Mouse (Mus musculus): Measurements from ENCODE around the gene Pbp2. TPM values are rescaled to one million over a fixed set of nuclear protein-coding genes. Genes with fewer than 3 reads are reported as not detected.

Pbp2 gene
- polyA plus RNA-seq, 1 experiment from 2014 or later, result 0.25 TPM

DNA sequence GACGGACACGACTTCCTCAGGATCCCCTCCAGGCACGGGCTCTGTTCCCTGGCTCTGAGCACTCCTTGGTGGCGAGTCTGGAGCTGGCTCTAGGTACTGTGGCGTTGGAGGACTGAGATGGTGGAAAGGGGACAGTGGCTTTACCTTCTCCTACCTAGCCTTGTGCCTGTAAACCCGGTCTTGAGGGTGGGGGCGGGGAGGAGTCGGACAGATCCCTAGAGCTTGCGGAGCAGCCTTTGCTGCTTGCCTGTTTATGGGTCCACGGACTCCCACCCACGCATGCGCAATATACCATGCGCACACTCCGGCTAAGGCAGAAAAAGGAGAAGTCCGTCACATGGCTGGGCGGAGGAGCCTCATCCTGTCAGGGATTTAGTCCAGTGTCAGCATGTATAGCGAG is 13.9 kb downstream of the Pbp2 start:
- H3K27me3 ChIP-seq, result no peaks in the 10 kb centered on the region
- no peak overlapping the region; the same call in 1 of the 2 replicates for H3K27ac ChIP-seq
- 65% methylated on average over 17 of the region's 17 CpGs for WGBS
- no peak overlapping the region for H3K4me3 ChIP-seq
- peaks cover 22% of the 10 kb centered on the region for H3K4me1 ChIP-seq
- ATAC-seq (ENCODE audit: low FRiP score, low read depth), result no peak
- H3K9me3 ChIP-seq, result no peaks in the 10 kb centered on the region
- no peak overlapping the region for H3K9ac ChIP-seq
- H3K36me3 ChIP-seq, result no peaks in the 10 kb centered on the region
- H3K4me2 ChIP-seq (replicated peaks), result no peak overlapping the region; the same call in 1 of the 2 replicates

GRCm38 (mm10) chr6:135295082-135295861 is 14.9 kb downstream of the Pbp2 start:
- H3K4me1 ChIP-seq, result peaks cover 22% of the 10 kb centered on the region
- no peak overlapping the region for H3K4me3 ChIP-seq
- no peaks in the 10 kb centered on the region for H3K9me3 ChIP-seq
- no peak overlapping the region for H3K9ac ChIP-seq
- WGBS, result 60% methylated on average over 11 of the region's 11 CpGs
- no peak for ATAC-seq (ENCODE audit: low FRiP score, low read depth)
- peak overlapping the region; percentile 4 for H3K27ac ChIP-seq
- H3K36me3 ChIP-seq, result no peaks in the 10 kb centered on the region
- 0 out of 2 replicates have a peak overlapping the region, but pooled peaks have one; percentile 1 for H3K4me2 ChIP-seq (replicated peaks)
- H3K27me3 ChIP-seq, result no peaks in the 10 kb centered on the region

GRCm38 (mm10) chr6:135294150-135294549 is 16.1 kb downstream of the Pbp2 start:
- peaks cover 22% of the 10 kb centered on the region for H3K4me1 ChIP-seq
- no peaks in the 10 kb centered on the region for H3K9me3 ChIP-seq
- no peak for ATAC-seq (ENCODE audit: low FRiP score, low read depth)
- 75% methylated on average over 6 of the region's 6 CpGs for WGBS
- H3K9ac ChIP-seq, result no peak overlapping the region
- H3K4me3 ChIP-seq, result no peak overlapping the region
- no peaks in the 10 kb centered on the region for H3K36me3 ChIP-seq
- H3K27ac ChIP-seq, result no peak overlapping the region
- H3K27me3 ChIP-seq, result no peaks in the 10 kb centered on the region
- no peak overlapping the region for H3K4me2 ChIP-seq (replicated peaks)

- Histone ChIP-seq H3K36me3 (no peaks in the 10 kb centered on the region), H3K4me3 (no peak overlapping the region), H3K27me3 (no peaks in the 10 kb centered on the region), H3K27ac (no peak overlapping the region), H3K4me1 (peaks cover 22% of the 10 kb centered on the region), H3K4me2 (replicated peaks) (no peak overlapping the region), H3K9ac (no peak overlapping the region), H3K9me3 (no peaks in the 10 kb centered on the region)
- ATAC-seq (ENCODE audit: low FRiP score, low read depth), result no peak; the same call in 1 of the 2 replicates
- 47% methylated on average over 4 of the region's 4 CpGs for WGBS
These were observed 17.8 kb downstream of the Pbp2 start for GRCm38 (mm10) chr6:135292391-135292790.

GRCm38 (mm10) chr6:135279856-135280255 is 30.3 kb downstream of the Pbp2 start:
- Histone ChIP-seq H3K36me3 (no peaks in the 10 kb centered on the region), H3K4me2 (replicated peaks) (0 out of 2 replicates have a peak overlapping the region, but pooled peaks have one; percentile 7), H3K9ac (no peak overlapping the region), H3K9me3 (no peaks in the 10 kb centered on the region), H3K4me1 (peaks cover 13% of the 10 kb centered on the region), H3K27me3 (no peaks in the 10 kb centered on the region), H3K27ac (no peak overlapping the region), H3K4me3 (no peak overlapping the region)
- WGBS, result 6% methylated on average over 10 of the region's 10 CpGs
- 0 out of 2 replicates have a peak, but pooled peaks have one; percentile 24 for ATAC-seq (ENCODE audit: low FRiP score, low read depth)

GRCm38 (mm10) chr6:135279286-135279685 is 30.9 kb downstream of the Pbp2 start:
- no peak for ATAC-seq (ENCODE audit: low FRiP score, low read depth)
- 46% methylated on average over 5 of the region's 5 CpGs for WGBS
- H3K4me2 ChIP-seq (replicated peaks), result no peak overlapping the region
- H3K9ac ChIP-seq, result no peak overlapping the region
- H3K27me3 ChIP-seq, result no peaks in the 10 kb centered on the region
- no peak overlapping the region for H3K4me3 ChIP-seq
- no peaks in the 10 kb centered on the region for H3K9me3 ChIP-seq
- no peak overlapping the region for H3K27ac ChIP-seq
- peaks cover 13% of the 10 kb centered on the region for H3K4me1 ChIP-seq
- no peaks in the 10 kb centered on the region for H3K36me3 ChIP-seq

- WGBS, result 86% methylated on average over 6 of the region's 6 CpGs
- H3K4me1 ChIP-seq, result peaks cover 15% of the 10 kb centered on the region
- H3K4me2 ChIP-seq (replicated peaks), result no peak overlapping the region
- H3K36me3 ChIP-seq, result no peaks in the 10 kb centered on the region
- no peaks in the 10 kb centered on the region for H3K9me3 ChIP-seq
- no peak for ATAC-seq (ENCODE audit: low FRiP score, low read depth)
- no peak overlapping the region for H3K27ac ChIP-seq
- H3K27me3 ChIP-seq, result no peaks in the 10 kb centered on the region
- no peak overlapping the region for H3K9ac ChIP-seq
- no peak overlapping the region for H3K4me3 ChIP-seq
These were observed 31.9 kb downstream of the Pbp2 start for GRCm38 (mm10) chr6:135278302-135278701.

GRCm38 (mm10) chr6:135276474-135277295 is 33.5 kb downstream of the Pbp2 start:
- no peaks in the 10 kb centered on the region for H3K27me3 ChIP-seq
- H3K4me2 ChIP-seq (replicated peaks), result no peak overlapping the region
- peaks cover 25% of the 10 kb centered on the region for H3K4me1 ChIP-seq
- WGBS, result 49% methylated on average over 6 of the region's 6 CpGs
- no peaks in the 10 kb centered on the region for H3K9me3 ChIP-seq
- H3K9ac ChIP-seq, result no peak overlapping the region
- H3K27ac ChIP-seq, result no peak overlapping the region
- H3K36me3 ChIP-seq, result no peaks in the 10 kb centered on the region
- ATAC-seq (ENCODE audit: low FRiP score, low read depth), result no peak
- H3K4me3 ChIP-seq, result no peak overlapping the region

DNA sequence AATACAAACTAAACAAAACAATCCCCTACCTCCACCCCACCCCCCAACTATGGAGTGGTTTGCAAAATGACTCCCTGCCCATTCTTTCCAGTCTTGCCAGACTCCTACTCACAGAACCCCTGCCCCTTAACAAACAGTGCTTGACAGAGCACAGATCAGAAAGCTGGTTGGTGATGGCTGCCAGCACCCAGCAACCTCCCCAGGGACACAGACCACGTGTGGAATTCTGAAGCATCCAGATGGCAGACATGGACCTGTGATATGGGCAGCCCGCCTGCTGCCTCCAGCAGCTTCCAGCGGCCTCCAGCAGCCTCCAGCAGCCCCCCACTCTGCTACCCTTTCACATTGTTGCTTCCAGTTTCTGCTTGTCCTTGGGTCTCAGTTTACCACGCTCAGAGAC is 35.0 kb downstream of the Pbp2 start:
- Histone ChIP-seq H3K27ac (no peak overlapping the region), H3K4me2 (replicated peaks) (no peak overlapping the region), H3K4me1 (peaks cover 26% of the 10 kb centered on the region), H3K27me3 (no peaks in the 10 kb centered on the region), H3K36me3 (no peaks in the 10 kb centered on the region), H3K9ac (no peak overlapping the region), H3K4me3 (no peak overlapping the region), H3K9me3 (no peaks in the 10 kb centered on the region)
- no peak for ATAC-seq (ENCODE audit: low FRiP score, low read depth)
- WGBS, result 71% methylated on average over 4 of the region's 4 CpGs

GRCm38 (mm10) chr6:135273066-135273465 is 37.1 kb downstream of the Pbp2 start:
- no peak overlapping the region for H3K9ac ChIP-seq
- H3K4me3 ChIP-seq, result no peak overlapping the region
- H3K27me3 ChIP-seq, result no peaks in the 10 kb centered on the region
- H3K4me1 ChIP-seq, result peaks cover 15% of the 10 kb centered on the region; the same call in 1 of the 2 replicates
- no peak overlapping the region for H3K27ac ChIP-seq
- H3K36me3 ChIP-seq, result no peaks in the 10 kb centered on the region
- 73% methylated on average over 6 of the region's 6 CpGs for WGBS
- H3K9me3 ChIP-seq, result no peaks in the 10 kb centered on the region
- no peak overlapping the region for H3K4me2 ChIP-seq (replicated peaks)
- ATAC-seq (ENCODE audit: low FRiP score, low read depth), result no peak

DNA sequence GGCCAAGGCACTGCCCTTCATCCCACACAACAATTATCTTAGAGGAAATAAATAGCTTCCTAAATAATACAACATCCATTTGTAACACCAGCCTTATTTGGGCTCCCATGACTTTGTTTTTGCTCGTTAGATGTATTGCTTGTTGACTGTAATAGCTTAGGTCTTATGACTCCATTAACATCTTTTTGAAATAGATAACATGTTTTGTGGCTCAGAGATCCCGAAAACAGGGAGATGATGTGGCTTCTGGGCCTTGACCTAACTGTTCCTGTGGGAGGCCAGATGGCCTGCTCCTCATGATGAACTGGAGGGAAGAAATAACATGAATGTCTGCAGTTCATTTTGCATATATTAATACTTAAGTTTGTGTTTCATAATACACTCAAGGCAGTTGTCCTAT is 38.4 kb downstream of the Pbp2 start:
- H3K4me2 ChIP-seq (replicated peaks), result no peak overlapping the region
- 57% methylated on average over 2 of the region's 2 CpGs for WGBS
- no peak for ATAC-seq (ENCODE audit: low FRiP score, low read depth)

DNA sequence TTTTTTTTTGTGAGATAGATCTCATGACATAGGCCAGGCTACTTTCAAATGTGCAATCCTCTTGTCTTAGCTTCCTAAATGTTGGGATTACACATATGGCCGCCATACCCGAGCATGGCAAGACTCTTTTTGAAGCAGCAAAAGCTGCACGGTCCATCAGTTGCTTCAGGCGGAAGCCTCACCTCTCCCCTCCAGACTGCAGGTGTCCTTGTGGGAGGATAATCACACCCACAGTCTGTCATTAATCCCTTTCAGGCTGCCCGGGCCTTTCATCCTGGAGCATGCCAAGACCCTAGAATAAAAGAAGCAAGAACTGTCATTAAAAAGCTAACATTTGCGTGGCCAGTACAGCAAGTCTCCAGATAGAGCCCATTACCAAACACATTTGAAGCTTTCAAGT is 40.6 kb downstream of the Pbp2 start:
- Histone ChIP-seq H3K9me3 (no peaks in the 10 kb centered on the region), H3K27me3 (no peaks in the 10 kb centered on the region), H3K4me3 (no peak overlapping the region), H3K27ac (no peak overlapping the region), H3K9ac (no peak overlapping the region), H3K4me1 (peaks cover 15% of the 10 kb centered on the region; the same call in 1 of the 2 replicates), H3K4me2 (replicated peaks) (no peak overlapping the region), H3K36me3 (no peaks in the 10 kb centered on the region)
- no peak for ATAC-seq (ENCODE audit: low FRiP score, low read depth)
- 47% methylated on average over 6 of the region's 6 CpGs for WGBS

More for the DNA sequence above, 38.4 kb downstream of the Pbp2 start:
- H3K9ac ChIP-seq, result no peak overlapping the region
- H3K4me1 ChIP-seq, result peaks cover 15% of the 10 kb centered on the region; the same call in 1 of the 2 replicates
- H3K36me3 ChIP-seq, result no peaks in the 10 kb centered on the region
- no peaks in the 10 kb centered on the region for H3K27me3 ChIP-seq
- H3K27ac ChIP-seq, result no peak overlapping the region
- H3K4me3 ChIP-seq, result no peak overlapping the region
- H3K9me3 ChIP-seq, result no peaks in the 10 kb centered on the region
